Mouse (Mus musculus) limb, embryonic 15.5 days (tissue): ENCODE results near the gene Kctd11. TPM values are rescaled to one million over a fixed set of nuclear protein-coding genes. Genes with fewer than 3 reads are reported as not detected.
"Not testable (repeated sequence)": the region's sequence is repeated elsewhere in the genome, so short reads cannot be mapped to it uniquely, and the experiment has no call there.

Experiments
- ATAC-seq: fragments of 200-750 bp; cut with Nextera tagmentation; 2 replicates; pipeline ENCODE4 v1.8.0; 2017; ENCODE audit warnings: low read depth, moderate TSS enrichment; ENCODE audit not compliant: insufficient number of reproducible peaks, low FRiP score, low TSS enrichment
- H3K27ac ChIP-seq: fragments of 300-500 bp; sonication (generic); 2 replicates; pipeline ENCODE4 v1.5.1; 2015; ENCODE audit warnings: moderate library complexity, mild to moderate bottlenecking, inconsistent platforms
- H3K27me3 ChIP-seq: fragments of 300-500 bp; sonication (generic); 2 replicates; pipeline ENCODE4 v1.6.1; 2015; ENCODE audit warnings: inconsistent platforms
- H3K36me3 ChIP-seq: fragments of 300-500 bp; sonication (generic); 2 replicates; pipeline ENCODE4 v1.6.1; 2015; ENCODE audit warnings: inconsistent platforms
- H3K4me1 ChIP-seq: fragments of 300-500 bp; sonication (generic); 2 replicates; pipeline ENCODE4 v1.6.1; 2015; ENCODE audit warnings: inconsistent platforms
- H3K4me2 ChIP-seq: fragments of 300-500 bp; sonication (generic); 2 replicates; pipeline ENCODE4 v1.6.1; 2015; ENCODE audit warnings: mild to moderate bottlenecking, inconsistent platforms
- H3K4me3 ChIP-seq: fragments of 300-500 bp; sonication (generic); 2 replicates; pipeline ENCODE4 v1.5.1; 2015; ENCODE audit warnings: mild to moderate bottlenecking, inconsistent platforms
- H3K9ac ChIP-seq: fragments of 300-500 bp; sonication (generic); 2 replicates; pipeline ENCODE4 v1.6.1; 2015; ENCODE audit warnings: inconsistent platforms
- H3K9me3 ChIP-seq: fragments of 300-500 bp; sonication (generic); 2 replicates; pipeline ENCODE4 v1.6.1; 2016; ENCODE audit warnings: inconsistent platforms
- whole genome bisulfite sequencing: fragments of 180-500 bp; shearing (Covaris S2); methylation state at CpG from one replicate; pipeline ENCODE4 v1.1.7; 2015; 5-methylcytosine and 5-hydroxymethylcytosine counted together
- polyA plus RNA-seq: library from polyadenylated mRNA; unstranded; fragments of >200 nt; fragmentation: Nextera tagmentation; extraction: Ambion mirVana; gene quantifications from 2 replicates; pipeline ENCODE4 v1.2.1, GENCODE M21; 2015

Kctd11 gene
- polyA plus RNA-seq, 1 experiment from 2014 or later: 20.5 TPM

- Histone ChIP-seq H3K27me3 (no peaks in the 10 kb centered on the region), H3K4me1 (peaks cover 62% of the 10 kb centered on the region), H3K4me2 (peak overlapping the region; percentile 39; the same call in 1 of the 2 replicates), H3K4me3 (peak overlapping the region; percentile 19), H3K9ac (no peak overlapping the region), H3K27ac (peak overlapping the region; percentile 74), H3K36me3 (no peaks in the 10 kb centered on the region), H3K9me3 (no peaks in the 10 kb centered on the region)
- 4% methylated on average over 12 of the region's 12 CpGs for WGBS
- ATAC-seq: no peak
These were observed 4.3 kb downstream of the Kctd11 start for GRCm38 (mm10) chr11:69876867-69877266.

GRCm38 (mm10) chr11:69876186-69876585 is 5.0 kb downstream of the Kctd11 start:
- Histone ChIP-seq H3K9me3 (no peaks in the 10 kb centered on the region), H3K4me2 (no peak overlapping the region), H3K4me1 (peaks cover 55% of the 10 kb centered on the region), H3K4me3 (no peak overlapping the region), H3K27ac (peak overlapping the region; percentile 74), H3K36me3 (no peaks in the 10 kb centered on the region), H3K9ac (no peak overlapping the region), H3K27me3 (no peaks in the 10 kb centered on the region)
- peak; percentile 31 for ATAC-seq
- 38% methylated on average over 7 of the region's 7 CpGs for WGBS

- Histone ChIP-seq H3K36me3 (no peaks in the 10 kb centered on the region), H3K27ac (no peak overlapping the region), H3K4me3 (no peak overlapping the region), H3K9ac (no peak overlapping the region), H3K27me3 (no peaks in the 10 kb centered on the region), H3K4me1 (peaks cover 19% of the 10 kb centered on the region), H3K9me3 (no peaks in the 10 kb centered on the region), H3K4me2 (no peak overlapping the region)
- ATAC-seq: no peak
- 69% methylated on average over 4 of the region's 4 CpGs for WGBS
These were observed 8.8 kb downstream of the Kctd11 start for GRCm38 (mm10) chr11:69872451-69872850.

GRCm38 (mm10) chr11:69871822-69872221 is 9.4 kb downstream of the Kctd11 start:
- 83% methylated on average over 7 of the region's 7 CpGs for WGBS
- ATAC-seq: no peak
- no peaks in the 10 kb centered on the region for H3K27me3 ChIP-seq
- no peak overlapping the region for H3K27ac ChIP-seq
- H3K4me3 ChIP-seq: no peak overlapping the region
- no peak overlapping the region for H3K4me2 ChIP-seq
- peaks cover 13% of the 10 kb centered on the region for H3K4me1 ChIP-seq
- H3K9ac ChIP-seq: no peak overlapping the region
- H3K9me3 ChIP-seq: no peaks in the 10 kb centered on the region
- no peaks in the 10 kb centered on the region for H3K36me3 ChIP-seq

GRCm38 (mm10) chr11:69870289-69871069 is 10.7 kb downstream of the Kctd11 start:
- H3K4me3 ChIP-seq: no peak overlapping the region
- WGBS: 81% methylated on average over 2 of the region's 2 CpGs
- no peaks in the 10 kb centered on the region for H3K27me3 ChIP-seq
- no peak overlapping the region for H3K4me2 ChIP-seq
- H3K27ac ChIP-seq: no peak overlapping the region
- no peak overlapping the region for H3K9ac ChIP-seq
- 0 out of 2 replicates have a peak, but pooled peaks cover under 1% of the 10 kb centered on the region for H3K4me1 ChIP-seq
- H3K36me3 ChIP-seq: no peaks in the 10 kb centered on the region
- no peaks in the 10 kb centered on the region for H3K9me3 ChIP-seq
- no peak for ATAC-seq

GRCm38 (mm10) chr11:69867335-69867734 is 13.9 kb downstream of the Kctd11 start:
- no peak overlapping the region for H3K9ac ChIP-seq
- H3K4me1 ChIP-seq: peaks cover 4% of the 10 kb centered on the region; the same call in 1 of the 2 replicates
- H3K27ac ChIP-seq: no peak overlapping the region
- no peaks in the 10 kb centered on the region for H3K27me3 ChIP-seq
- no peak for ATAC-seq
- H3K4me2 ChIP-seq: no peak overlapping the region
- H3K4me3 ChIP-seq: no peak overlapping the region
- 72% methylated on average over 9 of the region's 9 CpGs for WGBS
- H3K9me3 ChIP-seq: no peaks in the 10 kb centered on the region
- no peaks in the 10 kb centered on the region for H3K36me3 ChIP-seq

- no peak overlapping the region for H3K4me3 ChIP-seq
- H3K9ac ChIP-seq: no peak overlapping the region
- no peak overlapping the region for H3K27ac ChIP-seq
- ATAC-seq: no peak
- WGBS: 78% methylated on average over 9 of the region's 9 CpGs
- H3K9me3 ChIP-seq: no peaks in the 10 kb centered on the region
- peaks cover 4% of the 10 kb centered on the region; the same call in 1 of the 2 replicates for H3K4me1 ChIP-seq
- H3K36me3 ChIP-seq: no peaks in the 10 kb centered on the region
- no peaks in the 10 kb centered on the region for H3K27me3 ChIP-seq
- H3K4me2 ChIP-seq: no peak overlapping the region
These were observed 15.6 kb downstream of the Kctd11 start for GRCm38 (mm10) chr11:69865561-69865960.

GRCm38 (mm10) chr11:69864138-69864860 is 16.9 kb downstream of the Kctd11 start:
- H3K4me1 ChIP-seq: peaks cover 4% of the 10 kb centered on the region; the same call in 1 of the 2 replicates
- peaks cover 7% of the 10 kb centered on the region; the same call in 1 of the 2 replicates for H3K27me3 ChIP-seq
- no peak overlapping the region for H3K9ac ChIP-seq
- WGBS: 48% methylated on average over 8 of the region's 8 CpGs
- no peaks in the 10 kb centered on the region for H3K9me3 ChIP-seq
- H3K4me3 ChIP-seq: no peak overlapping the region
- ATAC-seq: no peak
- no peaks in the 10 kb centered on the region for H3K36me3 ChIP-seq
- no peak overlapping the region for H3K4me2 ChIP-seq
- no peak overlapping the region for H3K27ac ChIP-seq

- H3K27me3 ChIP-seq: peaks cover 13% of the 10 kb centered on the region
- 74% methylated on average over 3 of the region's 3 CpGs for WGBS
- not testable (repeated sequence) for H3K9me3 ChIP-seq, H3K4me1 ChIP-seq, H3K9ac ChIP-seq, H3K4me2 ChIP-seq, H3K27ac ChIP-seq, ATAC-seq, H3K4me3 ChIP-seq, H3K36me3 ChIP-seq
These were observed 17.5 kb downstream of the Kctd11 start for GRCm38 (mm10) chr11:69863729-69864128.

- whole genome bisulfite sequencing: 19% methylated on average over 30 of the region's 30 CpGs
- Histone ChIP-seq H3K27ac (peak within 1 kb of the TSS; percentile 34), H3K27me3 (peaks cover 31% of the 10 kb centered on the region), H3K9me3 (no peaks in the 10 kb centered on the region), H3K9ac (no peak within 1 kb of the TSS), H3K4me1 (peaks cover 18% of the 10 kb centered on the region), H3K4me3 (peak within 1 kb of the TSS; percentile 24), H3K4me2 (peak within 1 kb of the TSS; percentile 26), H3K36me3 (no peaks in the 10 kb centered on the region)
- ATAC-seq: no peak
These were observed 22.9 kb downstream of the Kctd11 start, which contains the start of gene Tnk1 for GRCm38 (mm10) chr11:69858113-69858998. Tnk1 (minus strand) TSS chr11:69858730.

GRCm38 (mm10) chr11:69855347-69855746 is 25.9 kb downstream of the Kctd11 start:
- no peak overlapping the region for H3K4me3 ChIP-seq
- peaks cover 20% of the 10 kb centered on the region for H3K36me3 ChIP-seq
- peaks cover 31% of the 10 kb centered on the region for H3K27me3 ChIP-seq
- H3K27ac ChIP-seq: no peak overlapping the region
- no peak for ATAC-seq
- H3K4me1 ChIP-seq: peaks cover 23% of the 10 kb centered on the region
- H3K9me3 ChIP-seq: no peaks in the 10 kb centered on the region
- no peak overlapping the region for H3K9ac ChIP-seq
- H3K4me2 ChIP-seq: peak overlapping the region; percentile 31
- 23% methylated on average over 16 of the region's 16 CpGs for WGBS
